Mouse (Mus musculus): ENCODE results near the gene Cd63. TPM values are rescaled to one million over a fixed set of nuclear protein-coding genes. Genes with fewer than 3 reads are reported as not detected.
A peak's percentile ranks its signal among the peaks of the same experiment; 100 is the strongest.

Gene Cd63
- polyA plus RNA-seq, 1 experiment from 2014 or later = 258 TPM

- H3K27ac ChIP-seq = no peak overlapping the region
- peak overlapping the region; percentile 51 for H3K9ac ChIP-seq
- H3K27me3 ChIP-seq = peaks cover 70% of the 10 kb centered on the region
- peak overlapping the region; percentile 39 for H3K4me3 ChIP-seq
- H3K4me1 ChIP-seq = peaks cover 12% of the 10 kb centered on the region
- peak overlapping the region; percentile 62 for H3K4me2 ChIP-seq (replicated peaks)
- peak; percentile 6; the same call in 1 of the 2 replicates for ATAC-seq (ENCODE audit: low FRiP score)
- no peaks in the 10 kb centered on the region for H3K9me3 ChIP-seq (replicated peaks)
- no peaks in the 10 kb centered on the region for H3K36me3 ChIP-seq
- WGBS = 5% methylated on average over 21 of the region's 21 CpGs
Observed at GRCm38 (mm10) chr10:128933976-128934721, 33.4 kb downstream of the Cd63 start.

GRCm38 (mm10) chr10:128934997-128935787, 34.4 kb downstream of the Cd63 start:
- peaks cover 63% of the 10 kb centered on the region for H3K27me3 ChIP-seq
- no peak overlapping the region for H3K27ac ChIP-seq
- peaks cover 12% of the 10 kb centered on the region for H3K4me1 ChIP-seq
- no peak overlapping the region for H3K9ac ChIP-seq
- no peaks in the 10 kb centered on the region for H3K36me3 ChIP-seq
- H3K9me3 ChIP-seq (replicated peaks) = no peaks in the 10 kb centered on the region
- no peak overlapping the region for H3K4me3 ChIP-seq
- no peak for ATAC-seq (ENCODE audit: low FRiP score)
- 65% methylated on average over 7 of the region's 7 CpGs for WGBS
- no peak overlapping the region for H3K4me2 ChIP-seq (replicated peaks)

- peaks cover 12% of the 10 kb centered on the region for H3K4me1 ChIP-seq
- H3K36me3 ChIP-seq = no peaks in the 10 kb centered on the region
- H3K4me2 ChIP-seq (replicated peaks) = no peak overlapping the region
- H3K9me3 ChIP-seq (replicated peaks) = no peaks in the 10 kb centered on the region
- H3K9ac ChIP-seq = no peak overlapping the region
- H3K27me3 ChIP-seq = peaks cover 56% of the 10 kb centered on the region
- 74% methylated on average over 8 of the region's 8 CpGs for WGBS
- ATAC-seq (ENCODE audit: low FRiP score) = no peak
- H3K27ac ChIP-seq = no peak overlapping the region
- H3K4me3 ChIP-seq = no peak overlapping the region
Observed at GRCm38 (mm10) chr10:128935826-128936440, 35.1 kb downstream of the Cd63 start.

GRCm38 (mm10) chr10:128937756-128938390, 37.1 kb downstream of the Cd63 start:
- 68% methylated on average over 12 of the region's 12 CpGs for WGBS
- Histone ChIP-seq H3K9me3 (replicated peaks) (no peaks in the 10 kb centered on the region), H3K36me3 (no peaks in the 10 kb centered on the region), H3K4me3 (no peak overlapping the region), H3K27ac (no peak overlapping the region), H3K27me3 (peaks cover 38% of the 10 kb centered on the region), H3K9ac (no peak overlapping the region), H3K4me1 (peaks cover 12% of the 10 kb centered on the region), H3K4me2 (replicated peaks) (no peak overlapping the region)
- ATAC-seq (ENCODE audit: low FRiP score) = no peak

- Histone ChIP-seq H3K4me2 (replicated peaks) (no peak overlapping the region), H3K36me3 (no peaks in the 10 kb centered on the region), H3K9ac (no peak overlapping the region), H3K4me3 (no peak overlapping the region), H3K4me1 (peaks cover 10% of the 10 kb centered on the region), H3K27ac (no peak overlapping the region), H3K9me3 (replicated peaks) (no peaks in the 10 kb centered on the region), H3K27me3 (peaks cover 32% of the 10 kb centered on the region)
- ATAC-seq (ENCODE audit: low FRiP score) = no peak
- 83% methylated on average over 9 of the region's 9 CpGs for WGBS
Observed at GRCm38 (mm10) chr10:128938457-128938856, 37.7 kb downstream of the Cd63 start.

DNA sequence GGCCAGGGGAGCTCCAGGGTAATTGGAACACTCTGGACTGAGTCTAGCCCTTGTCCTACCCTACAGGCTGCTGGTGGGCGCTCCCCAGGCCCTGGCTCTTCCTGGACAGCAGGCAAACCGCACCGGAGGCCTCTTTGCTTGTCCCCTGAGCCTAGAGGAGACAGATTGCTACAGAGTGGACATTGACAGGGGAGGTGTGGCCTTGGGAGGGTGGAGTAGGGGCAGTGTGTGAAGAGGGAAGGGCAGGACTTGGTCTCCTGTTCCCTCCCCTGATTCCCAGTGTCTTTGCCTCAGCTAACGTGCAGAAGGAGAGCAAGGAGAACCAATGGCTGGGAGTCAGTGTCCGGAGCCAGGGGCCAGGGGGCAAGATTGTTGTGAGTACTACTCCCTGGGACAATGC, 38.2 kb downstream of the Cd63 start:
- no peak overlapping the region for H3K4me2 ChIP-seq (replicated peaks)
- H3K9ac ChIP-seq = no peak overlapping the region
- H3K4me3 ChIP-seq = no peak overlapping the region
- ATAC-seq (ENCODE audit: low FRiP score) = no peak
- H3K36me3 ChIP-seq = no peaks in the 10 kb centered on the region
- no peak overlapping the region for H3K27ac ChIP-seq
- H3K27me3 ChIP-seq = peaks cover 27% of the 10 kb centered on the region
- peaks cover 7% of the 10 kb centered on the region for H3K4me1 ChIP-seq
- WGBS = 62% methylated on average over 5 of the region's 5 CpGs
- no peaks in the 10 kb centered on the region for H3K9me3 ChIP-seq (replicated peaks)

GRCm38 (mm10) chr10:128940475-128941061, 39.8 kb downstream of the Cd63 start:
- Histone ChIP-seq H3K9ac (no peak overlapping the region), H3K4me1 (no peaks in the 10 kb centered on the region), H3K27me3 (peaks cover 11% of the 10 kb centered on the region), H3K27ac (no peak overlapping the region), H3K36me3 (no peaks in the 10 kb centered on the region), H3K4me2 (replicated peaks) (no peak overlapping the region), H3K4me3 (no peak overlapping the region), H3K9me3 (replicated peaks) (no peaks in the 10 kb centered on the region)
- 86% methylated on average over 10 of the region's 10 CpGs for WGBS
- ATAC-seq (ENCODE audit: low FRiP score) = no peak

- no peak overlapping the region for H3K4me2 ChIP-seq (replicated peaks)
- no peak overlapping the region for H3K4me3 ChIP-seq
- no peak overlapping the region for H3K27ac ChIP-seq
- WGBS = 20% methylated on average over 3 of the region's 3 CpGs
- no peaks in the 10 kb centered on the region for H3K9me3 ChIP-seq (replicated peaks)
- no peaks in the 10 kb centered on the region for H3K36me3 ChIP-seq
- H3K27me3 ChIP-seq = no peaks in the 10 kb centered on the region
- H3K4me1 ChIP-seq = no peaks in the 10 kb centered on the region
- no peak for ATAC-seq (ENCODE audit: low FRiP score)
- no peak overlapping the region for H3K9ac ChIP-seq
Observed at GRCm38 (mm10) chr10:128945675-128946074, 44.9 kb downstream of the Cd63 start.

DNA sequence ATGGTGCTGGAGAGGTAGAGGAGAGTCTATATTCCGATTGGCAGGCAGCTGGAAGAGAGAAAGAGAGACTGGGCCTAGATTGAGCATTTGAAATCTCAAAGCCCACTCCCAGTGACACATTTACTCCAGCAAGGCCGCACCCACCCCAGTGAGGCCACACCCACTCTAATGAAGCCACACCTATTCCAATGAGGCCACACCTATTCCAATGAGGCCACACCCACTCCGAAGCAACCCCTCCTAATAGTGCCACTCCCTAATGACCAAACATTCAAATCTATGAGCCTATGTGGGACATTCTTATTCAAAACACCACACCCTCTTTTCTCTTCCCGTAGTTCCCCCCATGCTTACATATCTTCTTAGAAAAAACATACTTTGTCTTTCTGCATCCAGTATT, 46.7 kb downstream of the Cd63 start:
- no peaks in the 10 kb centered on the region for H3K36me3 ChIP-seq
- H3K4me2 ChIP-seq (replicated peaks) = no peak overlapping the region
- no peak for ATAC-seq (ENCODE audit: low FRiP score)
- no peaks in the 10 kb centered on the region for H3K9me3 ChIP-seq (replicated peaks)
- 84% methylated on average over 4 of the region's 4 CpGs for WGBS
- H3K4me1 ChIP-seq = no peaks in the 10 kb centered on the region
- H3K9ac ChIP-seq = no peak overlapping the region
- no peaks in the 10 kb centered on the region for H3K27me3 ChIP-seq
- no peak overlapping the region for H3K4me3 ChIP-seq
- H3K27ac ChIP-seq = no peak overlapping the region

DNA sequence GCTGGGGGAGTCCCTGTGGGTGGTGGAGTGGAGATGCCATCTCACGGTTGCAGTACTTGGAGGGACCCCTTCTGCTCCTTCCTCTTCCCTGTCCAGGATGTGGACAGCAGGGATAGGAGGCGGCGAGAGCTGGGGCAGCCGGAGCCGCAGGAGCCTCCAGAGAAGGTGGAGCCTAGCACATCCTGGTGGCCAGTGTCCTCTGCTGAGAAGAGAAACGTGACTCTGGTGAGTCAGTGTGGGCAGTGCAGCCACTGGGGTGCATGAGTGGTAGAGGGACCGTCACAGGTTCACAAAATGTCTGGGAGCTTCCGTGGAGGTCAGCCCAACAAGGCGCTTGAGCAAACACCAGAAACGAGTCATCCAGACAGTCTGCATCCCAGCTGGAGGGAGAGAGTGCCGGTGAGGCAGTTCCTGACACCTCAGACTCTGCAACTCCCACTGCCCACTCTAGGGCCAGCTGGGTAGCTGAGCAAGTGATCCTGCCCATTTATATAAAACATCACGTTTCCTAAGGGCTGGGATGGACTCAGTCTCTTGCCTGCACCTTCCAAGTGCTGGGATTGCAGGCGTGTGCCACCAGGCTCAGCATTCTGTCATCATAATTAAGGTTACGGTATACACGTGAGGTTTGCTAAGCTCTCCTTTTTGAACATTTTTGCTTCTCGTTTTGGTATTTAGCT, 49.6 kb downstream of the Cd63 start:
- Histone ChIP-seq H3K9me3 (replicated peaks) (no peaks in the 10 kb centered on the region), H3K9ac (no peak overlapping the region), H3K27me3 (no peaks in the 10 kb centered on the region), H3K27ac (no peak overlapping the region), H3K4me2 (replicated peaks) (no peak overlapping the region), H3K4me3 (no peak overlapping the region), H3K36me3 (no peaks in the 10 kb centered on the region), H3K4me1 (no peaks in the 10 kb centered on the region)
- no peak for ATAC-seq (ENCODE audit: low FRiP score)
- 73% methylated on average over 16 of the region's 16 CpGs for WGBS

GRCm38 (mm10) chr10:128958340-128958739, 57.6 kb downstream of the Cd63 start:
- no peaks in the 10 kb centered on the region for H3K27me3 ChIP-seq
- WGBS = 74% methylated on average over 10 of the region's 10 CpGs
- H3K9me3 ChIP-seq (replicated peaks) = no peaks in the 10 kb centered on the region
- H3K4me3 ChIP-seq = no peak overlapping the region
- no peaks in the 10 kb centered on the region for H3K36me3 ChIP-seq
- H3K4me2 ChIP-seq (replicated peaks) = no peak overlapping the region
- no peak overlapping the region for H3K9ac ChIP-seq
- H3K4me1 ChIP-seq = no peaks in the 10 kb centered on the region
- no peak for ATAC-seq (ENCODE audit: low FRiP score)
- H3K27ac ChIP-seq = no peak overlapping the region
